Mouse (Mus musculus) heart, postnatal 25 days (tissue): ENCODE measurements around the gene Fam214a. TPM values are rescaled to one million over a fixed set of nuclear protein-coding genes. Genes with fewer than 3 reads are reported as not detected.

Experiments used
- DNase-seq: peaks from one replicate; pipeline ENCODE4 v3.0.0; 2022; ENCODE audit warnings: low spot score
- intact Hi-C: fragments of 180-260 bp; cut with DNase I; formaldehyde crosslinking; loops from one replicate; pipeline ENCODE4 v1.15.1; 2025
- total RNA-seq, 2 experiments: library from RNA; stranded (reverse); gene quantifications; 2 replicates each; pipeline ENCODE4 v1.2.3; 2021

Fam214a gene
- total RNA-seq, 2 experiments from 2014 or later, result 25.2 to 28.8 TPM

GRCm38 (mm10) chr9:74946713-74947402 lies 5.8 kb upstream of the Fam214a start:
- intact Hi-C loops, result no loop called here

GRCm38 (mm10) chr9:74951491-74951890 lies 1.2 kb upstream of the Fam214a start:
- DNase-seq, result no peak
- intact Hi-C loops, result loop anchor here (5.0 kb wide), 2 partner anchors 41 to 86 kb away; partner anchors contain the start of gene Arpp19

More at GRCm38 (mm10) chr9:74946713-74947402, 5.8 kb upstream of the Fam214a start:
- DNase-seq, result no peak

- DNase-seq, result no peak
Observed at GRCm38 (mm10) chr9:74952106-74952505, 578 bp upstream of the Fam214a start.

GRCm38 (mm10) chr9:74953265-74953958 lies 728 bp downstream of the Fam214a start:
- intact Hi-C loops, result loop anchor here (2.0 to 5.0 kb wide), 4 partner anchors 21 to 84 kb away; partner anchors contain the start of gene Arpp19

More at GRCm38 (mm10) chr9:74952106-74952505, 578 bp upstream of the Fam214a start:
- intact Hi-C loops, result loop anchor here (2.0 to 5.0 kb wide), 4 partner anchors 23 to 85 kb away; partner anchors contain the start of gene Arpp19

GRCm38 (mm10) chr9:74953959-74954279 lies 1.2 kb downstream of the Fam214a start:
- no peak for DNase-seq
- intact Hi-C loops, result loop anchor here (2.0 to 5.0 kb wide), 4 partner anchors 21 to 83 kb away; partner anchors contain the start of gene Arpp19

More at GRCm38 (mm10) chr9:74953265-74953958, 728 bp downstream of the Fam214a start:
- DNase-seq, result peak; percentile 45

- intact Hi-C loops, result loop anchor here (5.0 kb wide), 2 partner anchors 38 to 83 kb away; partner anchors contain the start of gene Arpp19
- DNase-seq, result no peak
Observed at GRCm38 (mm10) chr9:74954387-74954786, 1.7 kb downstream of the Fam214a start.

GRCm38 (mm10) chr9:74960630-74961029 lies 7.9 kb downstream of the Fam214a start:
- intact Hi-C loops, result no loop called here

GRCm38 (mm10) chr9:74961073-74961575 lies 8.4 kb downstream of the Fam214a start:
- intact Hi-C loops, result no loop called here
- no peak for DNase-seq

More at GRCm38 (mm10) chr9:74960630-74961029, 7.9 kb downstream of the Fam214a start:
- DNase-seq, result no peak

- intact Hi-C loops, result no loop called here
- DNase-seq, result no peak
Observed at GRCm38 (mm10) chr9:74963953-74964352, 11.3 kb downstream of the Fam214a start.

GRCm38 (mm10) chr9:74964866-74965384 lies 12.2 kb downstream of the Fam214a start:
- no peak for DNase-seq
- intact Hi-C loops, result no loop called here

- no peak for DNase-seq
- intact Hi-C loops, result no loop called here
Observed at GRCm38 (mm10) chr9:74966200-74966599, 13.5 kb downstream of the Fam214a start.

- no peak for DNase-seq
- intact Hi-C loops, result no loop called here
Observed at GRCm38 (mm10) chr9:74968647-74969428, 16.2 kb downstream of the Fam214a start.

GRCm38 (mm10) chr9:74970591-74970990 lies 17.9 kb downstream of the Fam214a start:
- intact Hi-C loops, result no loop called here
- DNase-seq, result no peak

- no peak for DNase-seq
- intact Hi-C loops, result no loop called here
Observed at GRCm38 (mm10) chr9:74971191-74971976, 18.7 kb downstream of the Fam214a start.

GRCm38 (mm10) chr9:74972736-74973135 lies 20.1 kb downstream of the Fam214a start:
- intact Hi-C loops, result no loop called here
- DNase-seq, result no peak

- intact Hi-C loops, result no loop called here
- DNase-seq, result no peak
Observed at GRCm38 (mm10) chr9:74973154-74973553, 20.5 kb downstream of the Fam214a start.

- DNase-seq, result peak; percentile 20
- intact Hi-C loops, result loop anchor here (2.0 kb wide), 1 partner anchor 22 kb away; the partner anchor contains the start of gene Fam214a
Observed at GRCm38 (mm10) chr9:74974758-74975157, 22.1 kb downstream of the Fam214a start.

GRCm38 (mm10) chr9:74975416-74975815 lies 22.7 kb downstream of the Fam214a start:
- intact Hi-C loops, result loop anchor here (2.0 kb wide), 1 partner anchor 23 kb away; the partner anchor contains the start of gene Fam214a

More at GRCm38 (mm10) chr9:74975416-74975815, 22.7 kb downstream of the Fam214a start:
- DNase-seq, result no peak
